Mouse (Mus musculus) embryonic facial prominence, embryonic 12.5 days (tissue): ENCODE measurements around the gene Pcdh19. TPM values are rescaled to one million over a fixed set of nuclear protein-coding genes. Genes with fewer than 3 reads are reported as not detected.

Experiments
- ATAC-seq: fragments of 200-750 bp; cut with Nextera tagmentation; 2 replicates; pipeline ENCODE4 v1.8.0; 2017; ENCODE audit not compliant: insufficient number of reproducible peaks, insufficient read depth, low FRiP score, low TSS enrichment
- H3K27ac ChIP-seq: fragments of 300-500 bp; sonication (generic); 2 replicates; pipeline ENCODE4 v1.5.1; 2016; ENCODE audit warnings: mild to moderate bottlenecking
- H3K27me3 ChIP-seq: fragments of 300-500 bp; sonication (generic); 2 replicates; pipeline ENCODE4 v1.6.1; 2016; ENCODE audit warnings: mild to moderate bottlenecking, moderate library complexity
- H3K36me3 ChIP-seq: fragments of 300-500 bp; sonication (generic); 2 replicates; pipeline ENCODE4 v1.6.1; 2016; ENCODE audit warnings: mild to moderate bottlenecking
- H3K4me1 ChIP-seq: fragments of 300-500 bp; sonication (generic); 2 replicates; pipeline ENCODE4 v1.6.1; 2016
- H3K4me2 ChIP-seq: fragments of 300-500 bp; sonication (generic); replicated peaks from 2 replicates; pipeline ENCODE4 v1.6.1; 2016; ENCODE audit warnings: mild to moderate bottlenecking, moderate library complexity
- H3K4me3 ChIP-seq: fragments of 300-500 bp; sonication (generic); 2 replicates; pipeline ENCODE4 v1.5.1; 2016; ENCODE audit warnings: mild to moderate bottlenecking
- H3K9ac ChIP-seq: fragments of 300-500 bp; sonication (generic); 2 replicates; pipeline ENCODE4 v1.6.1; 2016; ENCODE audit warnings: mild to moderate bottlenecking, moderate library complexity
- H3K9me3 ChIP-seq: fragments of 300-500 bp; sonication (generic); 2 replicates; pipeline ENCODE4 v1.6.1; 2016; ENCODE audit warnings: mild to moderate bottlenecking, moderate library complexity
- WGBS: fragments of 180-500 bp; shearing (Covaris S2); methylation state at CpG from one replicate; pipeline ENCODE4 v1.1.7; 2016; 5-methylcytosine and 5-hydroxymethylcytosine counted together
- polyA plus RNA-seq: library from polyadenylated mRNA; unstranded; fragments of >200 nt; fragmentation: Nextera tagmentation; extraction: Ambion mirVana; gene quantifications from 2 replicates; pipeline ENCODE4 v1.2.1, GENCODE M21; 2016

Gene Pcdh19
- polyA plus RNA-seq, 1 experiment from 2014 or later = 8.4 TPM

DNA sequence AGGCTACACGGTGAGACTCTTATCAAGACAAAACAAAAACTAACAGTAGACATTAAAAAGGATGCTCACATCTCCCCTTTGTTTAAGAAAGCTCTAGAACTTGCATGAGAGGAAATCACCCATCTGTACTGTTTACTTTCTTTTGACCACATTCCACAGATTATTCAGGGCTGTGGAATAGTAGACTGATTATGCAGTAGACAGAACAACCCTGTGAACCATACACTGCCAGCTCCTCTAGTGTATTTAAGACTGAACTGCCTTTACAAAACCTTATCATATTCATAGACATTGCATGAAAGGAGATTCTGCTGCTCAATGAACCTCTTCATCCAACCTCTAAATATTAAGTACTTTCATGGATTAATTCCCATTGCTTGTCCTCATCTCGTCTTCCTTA, 87.6 kb downstream of the Pcdh19 start:
- Histone ChIP-seq H3K4me2 (no peak overlapping the region), H3K9ac (no peak overlapping the region), H3K4me1 (no peaks in the 10 kb centered on the region), H3K27ac (no peak overlapping the region), H3K4me3 (no peak overlapping the region), H3K36me3 (no peaks in the 10 kb centered on the region), H3K27me3 (0 out of 2 replicates have a peak, but pooled peaks cover 3% of the 10 kb centered on the region), H3K9me3 (no peaks in the 10 kb centered on the region)
- WGBS = 63% methylated on average over 2 of the region's 2 CpGs
- no peak for ATAC-seq

DNA sequence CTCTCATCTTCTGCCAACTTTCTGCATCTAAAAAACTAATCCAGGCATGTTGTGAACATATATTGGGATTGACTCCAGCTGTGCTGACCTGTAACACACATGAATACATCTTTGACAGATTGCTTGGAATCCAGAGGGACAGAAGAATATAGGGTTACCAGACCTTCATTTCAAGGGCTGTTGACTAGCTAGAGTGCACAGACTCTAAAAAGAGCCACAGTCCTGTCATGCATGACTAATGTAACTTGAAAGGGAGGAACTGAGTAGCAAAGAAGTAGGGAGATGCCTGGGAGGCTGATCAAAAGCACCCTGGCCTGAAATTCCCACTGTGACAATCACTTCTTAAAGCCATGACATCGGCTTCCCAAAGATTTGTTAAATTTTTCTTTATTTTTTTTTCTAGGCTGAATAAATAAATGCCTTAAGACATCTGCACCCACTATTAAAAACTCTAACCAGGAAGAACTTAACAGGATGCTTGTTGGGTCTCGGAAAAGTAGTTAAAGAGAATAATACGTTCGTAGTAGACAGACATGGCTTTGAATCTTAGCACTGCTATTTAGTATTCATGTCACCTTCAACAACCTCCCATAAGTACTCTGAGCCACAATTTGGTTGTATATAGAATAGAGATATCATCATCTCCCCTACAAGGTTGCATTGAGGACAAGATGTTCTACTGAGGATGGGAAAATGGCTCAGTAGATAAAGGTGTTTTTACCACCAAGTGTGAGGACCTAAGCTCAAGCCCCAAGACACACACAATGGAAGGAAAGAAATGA, 113.0 kb downstream of the Pcdh19 start:
- Histone ChIP-seq H3K9me3 (no peaks in the 10 kb centered on the region), H3K36me3 (no peaks in the 10 kb centered on the region), H3K27me3 (no peaks in the 10 kb centered on the region), H3K4me2 (no peak overlapping the region), H3K4me1 (no peaks in the 10 kb centered on the region), H3K9ac (no peak overlapping the region), H3K4me3 (no peak overlapping the region), H3K27ac (no peak overlapping the region)
- ATAC-seq = no peak
- 59% methylated on average over 4 of the region's 4 CpGs for WGBS

GRCm38 (mm10) chrX:133565355-133565754, 123.4 kb downstream of the Pcdh19 start:
- H3K4me1 ChIP-seq = no peaks in the 10 kb centered on the region
- 76% methylated on average over 2 of the region's 2 CpGs for WGBS
- no peak overlapping the region for H3K4me3 ChIP-seq
- H3K9ac ChIP-seq = no peak overlapping the region
- ATAC-seq = no peak
- no peak overlapping the region for H3K4me2 ChIP-seq
- H3K27me3 ChIP-seq = no peaks in the 10 kb centered on the region
- H3K36me3 ChIP-seq = no peaks in the 10 kb centered on the region
- no peak overlapping the region for H3K27ac ChIP-seq
- no peaks in the 10 kb centered on the region for H3K9me3 ChIP-seq

Other genes with a start within 250 kb of the Pcdh19 start
- 7.8 and 9.1 TPM in 2 replicates for gene Tnmd, start 162.0 kb upstream of the Pcdh19 start, polyA plus RNA-seq
- gene Tspan6, start 209.4 kb upstream of the Pcdh19 start, polyA plus RNA-seq = 186 and 190 TPM in 2 replicates
- gene Srpx2, start 219.4 kb upstream of the Pcdh19 start, polyA plus RNA-seq = 1.8 and 2.0 TPM in 2 replicates